Mouse (Mus musculus) C2C12 (cell line): ENCODE data around the gene Olfr906.

ENCODE experiments used
- CEBPB ChIP-seq: IDR thresholded peaks from one replicate; pipeline ENCODE4 v1.6.1; 2011; ENCODE audit warnings: low read depth, mild to moderate bottlenecking, control low read depth, moderate library complexity
- CTCF ChIP-seq: IDR thresholded peaks from one replicate; pipeline ENCODE4 v1.5.1; 2011; ENCODE audit not compliant: control insufficient read depth, insufficient read depth, insufficient read length
- MAX ChIP-seq: IDR thresholded peaks from one replicate; pipeline ENCODE4 v1.6.1; 2011; ENCODE audit warnings: mild to moderate bottlenecking, control low read depth
- MYOD1 ChIP-seq: IDR thresholded peaks from one replicate; pipeline ENCODE4 v1.6.1; 2011; ENCODE audit warnings: low read depth; ENCODE audit not compliant: control insufficient read depth, insufficient read length
- MYOG ChIP-seq: IDR thresholded peaks from one replicate; pipeline ENCODE4 v1.6.1; 2011; ENCODE audit not compliant: control insufficient read depth, insufficient read length; ENCODE audit errors: extremely low read depth
- USF1 ChIP-seq: IDR thresholded peaks from one replicate; pipeline ENCODE4 v1.6.1; 2011; ENCODE audit warnings: low read depth, mild to moderate bottlenecking, control low read depth, moderate library complexity

GRCm38 (mm10) chr9:38495501-38495900 lies 8.6 kb downstream of the Olfr906 start, which contains the start of gene Olfr907:
- TF ChIP-seq CTCF (no peak), MYOG (no peak), MAX (no peak), CEBPB (no peak), USF1 (no peak), MYOD1 (no peak)
